Mouse (Mus musculus): ENCODE measurements around the gene Nfe2l2.

DNA sequence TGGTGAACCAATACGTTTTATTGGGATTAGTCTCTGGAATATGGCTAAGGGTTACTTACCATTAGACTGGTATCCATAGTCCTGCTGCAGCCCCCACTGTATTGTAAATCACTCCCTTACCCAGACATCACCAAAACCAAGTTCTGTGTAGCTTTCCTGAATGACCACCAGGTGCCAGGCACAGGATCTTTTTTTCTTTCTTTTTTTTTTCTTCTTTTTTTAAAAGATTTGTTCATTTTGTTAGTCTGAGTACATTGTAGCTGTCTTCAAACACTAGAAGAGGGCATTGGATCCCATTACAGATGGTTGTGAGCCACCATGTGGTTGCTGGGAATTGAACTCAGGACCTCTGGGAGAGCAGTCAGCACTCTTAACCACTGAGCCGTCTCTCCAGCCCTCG lies 8.6 kb upstream of the Nfe2l2 start:
- TF ChIP-seq CTCF (IDR thresholded peaks at IDR 0.05; ENCODE audit: insufficient read depth, low read depth, low read length) (no peak), POLR2A (IDR thresholded peaks at IDR 0.05; ENCODE audit: insufficient read depth, low read depth, low read length) (no peak)
